Mouse (Mus musculus) c-Kit-positive CD71-positive TER-119-positive erythroid progenitor cells, embryonic 14.5 days (primary cell): Measurements from ENCODE around the gene Fgd1.

ENCODE experiments used
- DNase-seq: peaks from one replicate; pipeline ENCODE4 v3.0.0-alpha.2; 2013; ENCODE audit warnings: low spot score

Gene Fgd1

GRCm38 (mm10) chrX:151045850-151046249 is at the start of gene Fgd1:
TSS of gene Fgd1 (plus strand) at chrX:151046150.
- no peak for DNase-seq

- no peak for DNase-seq
Observed at GRCm38 (mm10) chrX:150996775-150997174, 49.2 kb upstream of the Fgd1 start.

GRCm38 (mm10) chrX:151016938-151017877 is 28.7 kb upstream of the Fgd1 start, which contains the start of gene Gnl3l:
TSS of gene Gnl3l (minus strand) at chrX:151017322.
- DNase-seq: peak; percentile 81

GRCm38 (mm10) chrX:151017897-151018296 is 28.1 kb upstream of the Fgd1 start:
- no peak for DNase-seq

- no peak for DNase-seq
Observed at GRCm38 (mm10) chrX:151018798-151019197, 27.2 kb upstream of the Fgd1 start.

GRCm38 (mm10) chrX:151031400-151031799 is 14.6 kb upstream of the Fgd1 start:
- no peak for DNase-seq

GRCm38 (mm10) chrX:151041223-151041622 is 4.7 kb upstream of the Fgd1 start:
- no peak for DNase-seq

- no peak for DNase-seq
Observed at GRCm38 (mm10) chrX:151046321-151046720, 371 bp downstream of the Fgd1 start.

GRCm38 (mm10) chrX:151046777-151047430 is 954 bp downstream of the Fgd1 start:
- peak; percentile 2 for DNase-seq

- no peak for DNase-seq
Observed at GRCm38 (mm10) chrX:151047431-151048058, 1.6 kb downstream of the Fgd1 start.

GRCm38 (mm10) chrX:151049661-151050215 is 3.8 kb downstream of the Fgd1 start:
- DNase-seq: no peak

- no peak for DNase-seq
Observed at GRCm38 (mm10) chrX:151050337-151050736, 4.4 kb downstream of the Fgd1 start.

GRCm38 (mm10) chrX:151054489-151054888 is 8.5 kb downstream of the Fgd1 start:
- no peak for DNase-seq

- DNase-seq: no peak
Observed at GRCm38 (mm10) chrX:151055559-151055958, 9.6 kb downstream of the Fgd1 start.

- no peak for DNase-seq
Observed at GRCm38 (mm10) chrX:151059346-151059745, 13.4 kb downstream of the Fgd1 start.

GRCm38 (mm10) chrX:151061615-151062299 is 15.8 kb downstream of the Fgd1 start:
- DNase-seq: no peak

- DNase-seq: no peak
Observed at GRCm38 (mm10) chrX:151066071-151066666, 20.2 kb downstream of the Fgd1 start.

GRCm38 (mm10) chrX:151067876-151068275 is 21.9 kb downstream of the Fgd1 start:
- no peak for DNase-seq

- DNase-seq: no peak
Observed at GRCm38 (mm10) chrX:151076007-151076406, 30.1 kb downstream of the Fgd1 start.

GRCm38 (mm10) chrX:151076941-151077485 is 31.1 kb downstream of the Fgd1 start:
- DNase-seq: no peak

GRCm38 (mm10) chrX:151085599-151085998 is 39.6 kb downstream of the Fgd1 start:
- no peak for DNase-seq
